In the genomic region with DNA sequence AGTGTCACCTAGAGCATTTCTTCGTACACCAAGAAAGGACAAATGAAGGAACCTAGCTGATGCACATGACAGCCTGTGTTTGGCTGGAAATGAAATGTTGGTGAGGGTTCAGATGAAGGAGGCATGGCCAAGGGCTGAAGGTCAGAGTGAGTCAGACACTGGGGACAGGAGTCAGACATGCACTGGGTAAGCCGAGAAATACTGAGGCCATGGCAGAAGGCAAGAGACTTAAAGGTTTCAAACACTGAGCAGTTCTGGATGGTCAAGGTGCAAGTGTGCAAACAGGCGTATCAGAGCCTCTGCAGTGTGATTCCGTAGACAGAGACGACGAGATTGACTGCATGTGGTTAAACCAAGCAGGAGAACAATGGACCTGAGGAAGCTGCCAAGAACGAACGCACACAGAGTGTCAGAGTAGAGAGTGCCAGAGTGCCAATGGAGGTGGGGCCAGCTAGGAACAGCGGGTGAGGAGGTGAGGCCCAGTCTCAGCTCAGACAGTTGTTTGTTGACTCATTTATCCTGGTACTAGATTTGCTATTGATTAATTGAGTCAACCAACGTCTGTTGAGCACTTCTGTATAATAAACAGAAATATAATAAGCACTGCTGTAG, we compare ENCODE assay signal across 10 mouse cellular contexts.
DNase-seq lines count a peak whose midpoint lies in the region; ATAC-seq lines count a peak whose summit lies in the region.
"Had no signal": no experiment of that assay in that cellular context is flagged by ENCODE, and none has a peak within 500 bp of the region (broad histone marks: within the 10 kb centered on the region; RNA-seq: fewer than 3 reads in every experiment).

No protein-coding gene starts in this region.

- H3K27me3 ChIP-seq in hindbrain, embryonic 15.5 days, result no peaks in the 10 kb centered on the region
- no peaks in the 10 kb centered on the region for H3K27me3 ChIP-seq in hindbrain, embryonic 13.5 days
- H3K27me3 ChIP-seq: stomach, embryonic 15.5 days had no signal

- no peak overlapping the region for H3K27ac ChIP-seq in hindbrain, embryonic 15.5 days (replicated peaks)
- no peak overlapping the region for H3K27ac ChIP-seq in hindbrain, embryonic 13.5 days
- H3K27ac ChIP-seq: liver, embryonic 14.5 days; stomach, embryonic 15.5 days had no signal

- H3K4me3 ChIP-seq in hindbrain, embryonic 15.5 days, result no peak overlapping the region
- H3K4me3 ChIP-seq in hindbrain, embryonic 13.5 days, result no peak overlapping the region
- H3K4me3 ChIP-seq: stomach, embryonic 15.5 days had no signal

- no peaks in the 10 kb centered on the region for H3K9me3 ChIP-seq in hindbrain, embryonic 15.5 days
- peaks cover 1% of the 10 kb centered on the region; the same call in 1 of the 2 replicates for H3K9me3 ChIP-seq in hindbrain, embryonic 13.5 days
- H3K9me3 ChIP-seq: stomach, embryonic 15.5 days had no signal

- H3K36me3 ChIP-seq in hindbrain, embryonic 15.5 days, result no peaks in the 10 kb centered on the region
- no peaks in the 10 kb centered on the region for H3K36me3 ChIP-seq in hindbrain, embryonic 13.5 days
- H3K36me3 ChIP-seq: stomach, embryonic 15.5 days had no signal

- peak; percentile 79 for DNase-seq in adrenal gland, adult 2 months
- DNase-seq in fibroblast of lung, adult 2 months (ENCODE audit: low read depth), result peak; percentile 17
- peak; percentile 56 to 78 for DNase-seq in kidney, postnatal 25 days
- DNase-seq in frontal cortex, postnatal 25 days (ENCODE audit: low spot score in 2 of 2), result no peak
- DNase-seq in right cerebral cortex, postnatal 36 days (ENCODE audit: low spot score in 2 of 2), result no peak
- DNase-seq in left cerebral cortex, postnatal 36 days (ENCODE audit: low spot score in 2 of 2), result no peak

- 40% methylated on average over 10 of the region's 10 CpGs for WGBS in hindbrain, embryonic 15.5 days
- WGBS in hindbrain, embryonic 13.5 days, result 53% methylated on average over 10 of the region's 10 CpGs

- intact Hi-C loops in left cerebral cortex, postnatal 36 days (cut with DNase I), result no loop called here

- no peak overlapping the region for H3K4me2 ChIP-seq in hindbrain, embryonic 15.5 days
- H3K4me2 ChIP-seq in hindbrain, embryonic 13.5 days, result no peak overlapping the region
- H3K4me2 ChIP-seq: stomach, embryonic 15.5 days had no signal

- ATAC-seq in hindbrain, embryonic 15.5 days (ENCODE audit: low FRiP score, low read depth), result peak; percentile 38; the same call in 1 of the 2 replicates
- no peak for ATAC-seq in hindbrain, embryonic 13.5 days (ENCODE audit: low FRiP score)

- peaks cover 22% of the 10 kb centered on the region for H3K4me1 ChIP-seq in hindbrain, embryonic 15.5 days (replicated peaks)
- H3K4me1 ChIP-seq in hindbrain, embryonic 13.5 days (replicated peaks), result peaks cover 31% of the 10 kb centered on the region
- H3K4me1 ChIP-seq: stomach, embryonic 15.5 days had no signal

- H3K9ac ChIP-seq in hindbrain, embryonic 15.5 days, result no peak overlapping the region
- no peak overlapping the region for H3K9ac ChIP-seq in hindbrain, embryonic 13.5 days
- H3K9ac ChIP-seq: liver, embryonic 14.5 days; stomach, embryonic 15.5 days had no signal

Comparison
In these comparisons a context has a peak if more than half of its experiments do, and no peak if none do; other contexts are left out.
1. DNase-seq: peak in adrenal gland, adult 2 months (single experiment), fibroblast of lung, adult 2 months (single experiment) and kidney, postnatal 25 days (2 of 2); none in frontal cortex, postnatal 25 days (0 of 2), right cerebral cortex, postnatal 36 days (0 of 2) and left cerebral cortex, postnatal 36 days (0 of 2).